8 mouse cellular contexts compared by ENCODE assay signal in the genomic region with DNA sequence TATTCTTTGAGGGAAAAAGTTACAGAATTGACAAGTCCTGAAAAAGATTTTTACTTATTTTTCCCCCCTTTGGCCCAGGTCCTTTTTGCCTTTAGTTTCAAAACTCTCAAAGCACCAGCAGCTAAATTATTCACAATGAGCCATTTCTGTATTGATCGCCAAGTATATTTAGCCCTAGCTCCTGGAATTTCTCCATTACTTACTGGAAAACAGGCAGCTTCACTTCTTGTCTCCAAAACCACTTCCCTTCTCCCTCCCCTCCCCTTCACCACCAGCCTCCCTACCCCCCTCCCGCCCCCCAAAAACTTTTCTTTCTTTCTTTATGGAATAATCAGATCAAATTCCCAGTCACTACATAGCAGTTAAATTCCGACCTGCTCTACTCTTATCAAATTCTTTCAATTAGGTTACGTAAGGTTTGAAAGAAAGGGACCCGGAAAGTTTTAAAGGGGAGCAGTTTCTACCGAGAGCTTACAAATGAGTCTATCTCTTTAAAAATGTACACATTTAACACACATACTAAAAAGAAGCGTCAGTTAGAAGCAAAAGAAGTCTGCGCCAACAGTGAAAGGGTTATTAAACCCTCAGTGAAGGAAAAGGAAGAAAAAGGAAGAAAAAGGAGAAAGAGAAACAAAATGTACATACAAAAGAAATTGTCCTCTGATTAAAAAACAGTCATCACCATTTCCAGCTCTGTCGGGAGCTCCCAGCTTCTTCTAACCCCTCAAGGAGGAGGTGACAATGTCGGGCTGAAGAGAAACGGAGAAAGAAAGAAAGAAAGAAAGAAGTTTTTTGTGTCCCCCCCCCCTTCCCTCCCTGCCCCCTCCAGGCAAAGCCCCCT. TPM values are rescaled to one million over a fixed set of nuclear protein-coding genes. Genes with fewer than 3 reads are reported as not detected.
DNase-seq lines count a peak whose midpoint lies in the region; ATAC-seq and TF ChIP-seq lines count a peak whose summit lies in the region.

No protein-coding gene starts in this region.

- TF ChIP-seq POLR2A in bone marrow, adult 2 months (IDR thresholded peaks at IDR 0.05; ENCODE audit: borderline replicate concordance, control insufficient read depth, low read depth, low read length) = no peak

- peak overlapping the region; percentile 68 for H3K9ac ChIP-seq in heart, embryonic 15.5 days
- peak overlapping the region; percentile 35 for H3K9ac ChIP-seq in hindbrain, embryonic 15.5 days
- H3K9ac ChIP-seq in midbrain, postnatal 0 days (replicated peaks; ENCODE audit: low read length, poor library complexity, severe bottlenecking) = peak overlapping the region; percentile 50; the same call in 1 of the 2 replicates

- H3K36me3 ChIP-seq in heart, embryonic 15.5 days = no peaks in the 10 kb centered on the region
- H3K36me3 ChIP-seq in hindbrain, embryonic 15.5 days = no peaks in the 10 kb centered on the region
- H3K36me3 ChIP-seq in midbrain, postnatal 0 days (ENCODE audit: insufficient read depth, low read length) = no peaks in the 10 kb centered on the region

- H3K4me2 ChIP-seq in heart, embryonic 15.5 days = peak overlapping the region; percentile 82
- peak overlapping the region; percentile 82 for H3K4me2 ChIP-seq in hindbrain, embryonic 15.5 days
- peak overlapping the region; percentile 83 for H3K4me2 ChIP-seq in midbrain, postnatal 0 days (ENCODE audit: low read depth, low read length, poor library complexity, severe bottlenecking)

- no peak for DNase-seq in heart, postnatal 4 days
- no peak for DNase-seq in midbrain, postnatal 0 days (ENCODE audit: low spot score)
- no peak for DNase-seq in left cerebral cortex, postnatal 14 days (ENCODE audit: low spot score in 2 of 2)
- DNase-seq in gastrocnemius, postnatal 14 days = no peak

- H3K4me3 ChIP-seq in heart, embryonic 15.5 days = peak overlapping the region; percentile 67
- peak overlapping the region; percentile 52 for H3K4me3 ChIP-seq in bone marrow, adult 2 months (replicated peaks; ENCODE audit: control insufficient read depth, low read depth, low read length)
- H3K4me3 ChIP-seq in hindbrain, embryonic 15.5 days = peak overlapping the region; percentile 96
- H3K4me3 ChIP-seq in midbrain, postnatal 0 days (ENCODE audit: low read depth, low read length) = peak overlapping the region; percentile 82

- intact Hi-C loops in left cerebral cortex, postnatal 14 days (cut with DNase I) = loop anchor here (5.0 to 10.0 kb wide), 2 partner anchors 350 to 443 kb away; no protein-coding TSS in a partner anchor
- intact Hi-C loops in gastrocnemius, postnatal 14 days (cut with DNase I; ENCODE audit: low total_unique reads) = loop anchor here (5.0 kb wide), 1 partner anchor 443 kb away; no protein-coding TSS in a partner anchor

- peak overlapping the region; percentile 60 for H3K27ac ChIP-seq in heart, embryonic 15.5 days
- no peak overlapping the region for H3K27ac ChIP-seq in bone marrow, adult 2 months (ENCODE audit: control insufficient read depth, insufficient read depth, low read depth, low read length, poor library complexity)
- 0 out of 2 replicates have a peak overlapping the region, but pooled peaks have one; percentile 38 for H3K27ac ChIP-seq in hindbrain, embryonic 15.5 days (replicated peaks)
- H3K27ac ChIP-seq in midbrain, postnatal 0 days (ENCODE audit: low read depth, low read length) = no peak overlapping the region

- H3K27me3 ChIP-seq in heart, embryonic 15.5 days = no peaks in the 10 kb centered on the region
- H3K27me3 ChIP-seq in hindbrain, embryonic 15.5 days = no peaks in the 10 kb centered on the region
- no peaks in the 10 kb centered on the region for H3K27me3 ChIP-seq in midbrain, postnatal 0 days (ENCODE audit: insufficient read depth, low read length)

- H3K4me1 ChIP-seq in heart, embryonic 15.5 days (replicated peaks) = peaks cover 8% of the 10 kb centered on the region
- no peaks in the 10 kb centered on the region; the same call in 1 of the 2 replicates for H3K4me1 ChIP-seq in bone marrow, adult 2 months (ENCODE audit: control insufficient read depth, insufficient read depth, low read length)
- peaks cover 27% of the 10 kb centered on the region for H3K4me1 ChIP-seq in hindbrain, embryonic 15.5 days (replicated peaks)
- no peaks in the 10 kb centered on the region for H3K4me1 ChIP-seq in midbrain, postnatal 0 days (ENCODE audit: insufficient read depth, low read length)

- no peak for ATAC-seq in heart, embryonic 15.5 days (replicated peaks; ENCODE audit: insufficient number of reproducible peaks, insufficient read depth, low FRiP score, low read depth)
- ATAC-seq in hindbrain, embryonic 15.5 days (ENCODE audit: low FRiP score, low read depth) = no peak
- ATAC-seq in midbrain, postnatal 0 days (ENCODE audit: low FRiP score) = no peak
- ATAC-seq in activated CD4-positive, CD25-positive, alpha-beta regulatory T cell, adult 4 months = no peak

- TF ChIP-seq CTCF in bone marrow, adult 2 months (IDR thresholded peaks at IDR 0.05; ENCODE audit: control insufficient read depth, insufficient read depth, low read length) = no peak
- TF ChIP-seq CTCF in midbrain, postnatal 0 days (IDR thresholded peaks at IDR 0.05) = no peak

- H3K9me3 ChIP-seq in heart, embryonic 15.5 days (replicated peaks) = no peaks in the 10 kb centered on the region
- H3K9me3 ChIP-seq in hindbrain, embryonic 15.5 days = no peaks in the 10 kb centered on the region
- no peaks in the 10 kb centered on the region for H3K9me3 ChIP-seq in midbrain, postnatal 0 days (ENCODE audit: low read length)

- 1% methylated on average over 11 of the region's 11 CpGs for WGBS in heart, embryonic 15.5 days
- WGBS in bone marrow, adult 2 months = under 1% methylated on average over 11 of the region's 11 CpGs
- WGBS in hindbrain, embryonic 15.5 days = 3% methylated on average over 11 of the region's 11 CpGs
- WGBS in midbrain, postnatal 0 days = 1% methylated on average over 11 of the region's 11 CpGs

RNA-seq across cellular contexts. Expression of gene Ikzf2, which starts 1.8 kb away (rescaled TPM):
- 2.3 and 3.5 TPM in 2 replicates for polyA plus RNA-seq in heart, embryonic 15.5 days (2015; fragmentation: Nextera tagmentation; extraction: Ambion mirVana)
- total RNA-seq in heart, postnatal 4 days (2021) = 1 to 10 TPM; 3.5 to 4.3 TPM
- 0.92 and 1.4 TPM in 2 replicates for polyA plus RNA-seq in bone marrow, adult 2 months (2011; ENCODE audit: insufficient read depth, insufficient read length, low replicate concordance, missing spikeins)
- polyA plus RNA-seq in hindbrain, embryonic 15.5 days (2015; fragmentation: Nextera tagmentation; extraction: Ambion mirVana) = 3.3 and 3.6 TPM in 2 replicates
- 5.0 and 6.0 TPM in 2 replicates for total RNA-seq in midbrain, postnatal 0 days (2014; rRNA removed)
- polyA plus RNA-seq in midbrain, postnatal 0 days (2015; fragmentation: Nextera tagmentation; extraction: Ambion mirVana) = 1.2 and 1.3 TPM in 2 replicates
- 100 to 1,000 TPM; 457 to 622 TPM for polyA plus RNA-seq in activated CD4-positive, CD25-positive, alpha-beta regulatory T cell, adult 4 months (2017; shearing (Covaris generic))
- total RNA-seq in left cerebral cortex, postnatal 14 days (2021) = 1 to 10 TPM; 5.9 to 6.6 TPM
- 1 to 10 TPM; 7.2 to 7.4 TPM for total RNA-seq in gastrocnemius, postnatal 14 days (2021)

Comparison
In these comparisons a context has a peak if more than half of its experiments do, and no peak if none do; other contexts are left out.
1. H3K27ac ChIP-seq: peak in heart, embryonic 15.5 days (single experiment) and hindbrain, embryonic 15.5 days (single experiment); none in bone marrow, adult 2 months (single experiment) and midbrain, postnatal 0 days (single experiment).
2. RNA of gene Ikzf2, which starts 1.8 kb away (polyA plus RNA-seq): 457 to 622 TPM in activated CD4-positive, CD25-positive, alpha-beta regulatory T cell, adult 4 months; 3.3 to 3.6 TPM in hindbrain, embryonic 15.5 days, 2.3 to 3.5 TPM in heart, embryonic 15.5 days, 0.92 to 1.4 TPM in bone marrow, adult 2 months and 1.2 to 1.3 TPM in midbrain, postnatal 0 days; every median in the first group is over 10 times any median in the second.
3. Peak in every context shown above with its lines, with median percentiles within 50 percentile points of each other: H3K4me2 ChIP-seq, H3K4me3 ChIP-seq and H3K9ac ChIP-seq.